Mouse (Mus musculus): Measurements from ENCODE around the gene Insr.
"Not testable (repeated sequence)": the region's sequence is repeated elsewhere in the genome, so short reads cannot be mapped to it uniquely, and the experiment has no call there.

Gene Insr

GRCm38 (mm10) chr8:3179930-3180329 is 99.5 kb downstream of the Insr start:
- DNase-seq (ENCODE audit: low read depth) = peak; percentile 36

DNA sequence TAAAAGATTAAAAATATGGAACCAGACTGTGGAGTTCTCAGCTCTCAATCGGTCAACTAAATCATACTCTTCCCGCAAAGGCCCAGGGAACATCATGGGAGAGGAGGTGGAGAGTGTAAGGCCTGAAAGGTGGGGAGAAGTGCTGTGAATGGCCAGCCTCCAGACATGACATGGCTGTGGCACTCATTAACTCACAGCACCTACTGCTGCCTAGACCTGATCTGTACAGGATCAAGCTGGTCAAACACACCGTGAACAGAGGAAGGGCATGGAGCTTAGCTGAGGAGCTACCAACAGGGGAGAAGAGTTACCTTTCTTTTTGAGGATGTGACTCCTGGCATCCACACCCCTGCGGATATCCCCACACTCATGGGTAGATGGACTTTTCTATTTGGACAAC is 102.0 kb downstream of the Insr start:
- DNase-seq (ENCODE audit: low read depth) = no peak

DNA sequence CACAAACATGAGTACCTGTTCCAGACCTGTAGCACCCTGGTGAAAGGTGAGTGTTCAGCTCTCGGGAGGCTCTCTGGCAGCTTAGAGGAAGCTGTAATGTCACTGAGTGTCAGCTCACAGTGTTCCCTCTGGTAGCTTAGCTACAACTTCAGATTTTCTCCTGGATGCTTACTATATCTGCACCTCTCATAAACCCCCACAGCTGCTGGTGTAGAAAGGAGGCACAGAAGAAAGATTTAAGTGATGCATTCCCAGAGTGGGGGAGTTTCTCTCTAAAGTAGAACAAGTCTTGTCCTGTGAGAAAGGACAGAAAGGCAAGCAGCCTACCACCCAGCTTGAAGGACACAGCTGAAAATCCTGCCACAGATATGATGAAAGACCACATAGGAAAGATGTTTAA is 107.2 kb downstream of the Insr start:
- DNase-seq (ENCODE audit: low read depth) = no peak

DNA sequence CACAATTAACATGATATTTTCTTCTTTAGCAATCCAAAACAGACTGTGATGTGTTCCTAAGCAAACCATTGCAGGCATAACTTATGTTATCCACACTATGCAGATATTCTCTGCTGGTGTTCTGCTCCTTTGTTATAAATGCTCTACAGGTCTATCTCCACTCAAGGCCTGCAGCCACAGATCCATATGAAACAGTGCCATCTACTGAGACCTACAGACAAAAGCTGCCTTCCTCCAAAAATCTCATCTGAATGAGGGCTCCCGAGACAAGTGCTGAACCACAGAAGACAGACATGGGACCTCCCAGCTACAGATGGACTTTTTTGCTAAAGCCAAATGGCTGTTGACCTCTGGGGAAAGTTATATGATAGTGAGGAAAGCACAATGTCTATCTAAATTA is 132.9 kb downstream of the Insr start:
- DNase-seq (ENCODE audit: low read depth) = no peak

GRCm38 (mm10) chr8:3100416-3100815 is 179.0 kb downstream of the Insr start:
- DNase-seq (ENCODE audit: low read depth) = not testable (repeated sequence)

All from naive thymus-derived CD4-positive, alpha-beta T cell, adult 2 months (primary cell).